Comparison of ENCODE assay signal across 12 mouse cellular contexts in genomic region chr2:11186586-11186985, GRCm38 (mm10).
"Had no signal": no experiment of that assay in that cellular context is flagged by ENCODE, and none has a peak within 500 bp of the region (broad histone marks: within the 10 kb centered on the region; RNA-seq: fewer than 3 reads in every experiment).

No protein-coding gene starts in this region.

- H3K36me3 ChIP-seq: liver, embryonic 12.5 days; midbrain, embryonic 10.5 days; midbrain, embryonic 12.5 days; neural tube, embryonic 12.5 days; stomach, embryonic 15.5 days had no signal

- H3K4me3 ChIP-seq: liver, embryonic 12.5 days; midbrain, embryonic 10.5 days; midbrain, embryonic 12.5 days; myocyte; neural tube, embryonic 12.5 days; stomach, embryonic 15.5 days had no signal

- DNase-seq: lung, embryonic 14.5 days; lung, postnatal 4 days; midbrain, embryonic 14.5 days; right cerebral cortex, postnatal 14 days had no signal

- H3K4me1 ChIP-seq: midbrain, embryonic 10.5 days; midbrain, embryonic 12.5 days; neural tube, embryonic 12.5 days; stomach, embryonic 15.5 days had no signal

- H3K27me3 ChIP-seq: liver, embryonic 12.5 days; neural tube, embryonic 12.5 days; stomach, embryonic 15.5 days had no signal

- H3K27ac ChIP-seq: liver, embryonic 12.5 days; liver, embryonic 14.5 days; midbrain, embryonic 10.5 days; midbrain, embryonic 12.5 days; neural tube, embryonic 12.5 days; stomach, embryonic 15.5 days; stomach, postnatal 0 days had no signal
